Mouse (Mus musculus) stomach, postnatal 0 days (tissue): ENCODE results near the gene Arr3.

Experiments
- CTCF ChIP-seq: IDR thresholded peaks from 2 replicates; pipeline ENCODE4 v1.5.1; 2016; ENCODE audit warnings: antibody characterized with exemption, low read depth, mild to moderate bottlenecking, moderate library complexity
- EP300 ChIP-seq: optimal IDR thresholded peaks from 2 replicates; pipeline ENCODE3; 2016; ENCODE audit warnings: antibody characterized with exemption

DNA sequence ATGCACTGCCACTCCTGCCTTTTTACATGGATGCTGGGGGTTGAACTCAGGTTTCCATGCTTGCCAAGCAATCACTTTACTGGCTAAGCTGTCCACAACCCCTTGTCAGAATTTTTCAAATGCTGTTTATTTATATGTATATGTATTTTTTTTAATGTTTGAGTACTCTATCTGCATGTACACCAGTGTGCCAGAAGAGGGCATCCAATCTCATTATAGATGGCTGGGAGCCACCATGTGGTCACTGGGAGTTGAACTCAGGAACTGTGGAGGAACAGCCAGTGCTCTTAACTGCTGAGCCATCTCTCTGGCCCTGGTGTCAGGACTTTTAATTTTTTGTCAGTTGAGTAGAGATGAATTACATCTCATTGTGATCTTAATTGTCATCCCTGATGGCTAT lies 47.6 kb downstream of the Arr3 start:
- TF ChIP-seq EP300 = no peak
- peak; percentile 41 for TF ChIP-seq CTCF
